Mouse (Mus musculus): ENCODE data around the gene Ttc7b. TPM values are rescaled to one million over a fixed set of nuclear protein-coding genes. Genes with fewer than 3 reads are reported as not detected.

The Ttc7b gene
- total and polyA plus RNA-seq, 3 experiments: 11.7 to 23.7 TPM; not detected in 1

DNA sequence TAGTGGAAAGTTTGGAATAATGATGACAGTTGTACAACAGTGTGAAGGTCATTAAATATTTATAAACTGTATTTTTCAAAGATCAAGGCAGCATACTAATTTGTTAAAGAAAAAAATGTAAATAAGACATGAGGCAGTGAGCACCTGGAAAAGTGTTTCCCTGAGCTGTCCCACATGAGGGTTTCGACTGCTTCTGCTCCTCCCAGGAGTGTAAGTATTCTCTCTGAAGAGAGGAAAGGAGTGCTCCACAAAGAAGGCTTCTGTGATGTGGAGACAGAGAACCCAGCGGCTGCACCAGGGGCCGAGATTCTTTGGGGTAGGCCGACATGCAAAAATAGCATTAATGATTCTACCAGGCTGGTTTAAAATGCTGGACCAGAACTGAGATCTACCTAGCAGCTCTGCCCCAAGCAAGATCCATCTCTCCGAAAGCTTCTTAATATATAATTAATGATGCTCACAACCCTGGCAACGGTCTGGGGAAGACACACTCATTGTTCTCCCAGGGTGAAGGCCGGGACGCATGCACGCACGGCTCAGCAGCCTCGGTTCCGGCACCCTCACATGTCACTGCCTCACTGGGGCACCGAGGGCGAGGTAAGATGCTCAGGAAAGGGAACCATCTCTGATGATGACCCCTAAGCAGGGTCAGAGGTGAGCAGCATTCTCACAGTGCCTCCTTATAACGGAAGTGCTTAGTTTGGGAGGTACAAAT lies 123.0 kb downstream of the Ttc7b start:
- Histone ChIP-seq H3K4me3 (ENCODE audit: control insufficient read depth in 1 of 2, insufficient read depth in 1 of 2, low read depth in 2 of 2, low read length in 2 of 2) (no peak overlapping the region), H3K79me2 (ENCODE audit: control insufficient read depth, insufficient read depth, low read length, poor library complexity) (no peaks in the 10 kb centered on the region), H3K9me3 (replicated peaks; ENCODE audit: insufficient read depth, low read length) (no peaks in the 10 kb centered on the region), H3K4me1 (ENCODE audit: control insufficient read depth in 1 of 2, insufficient read depth in 2 of 2, low read length in 2 of 2) (no peaks in the 10 kb centered on the region), H3K36me3 (ENCODE audit: control insufficient read depth in 1 of 2, insufficient read depth in 2 of 2, low read length in 2 of 2) (no peaks in the 10 kb centered on the region), H3K27me3 (ENCODE audit: control insufficient read depth in 1 of 2, insufficient read depth in 2 of 2, low read length in 2 of 2) (no peaks in the 10 kb centered on the region), H3K27ac (ENCODE audit: control insufficient read depth, low read depth, low read length) (no peak overlapping the region), H3K9ac (ENCODE audit: control insufficient read depth, low read depth, low read length, poor library complexity, severe bottlenecking) (no peak overlapping the region)
- TF ChIP-seq ELF1 (IDR thresholded peaks at IDR 0.05; ENCODE audit: low read depth, low read length): no peak
- TF ChIP-seq ETS1 (IDR thresholded peaks at IDR 0.05; ENCODE audit: low read depth, low read length): no peak
- no peak for TF ChIP-seq JUND (IDR thresholded peaks at IDR 0.05; ENCODE audit: low read depth, low read length)
- no peak for TF ChIP-seq SIN3A (IDR thresholded peaks at IDR 0.05; ENCODE audit: low read length)
- TF ChIP-seq TCF12 (IDR thresholded peaks at IDR 0.05; ENCODE audit: low read depth, low read length): no peak
- no peak for TF ChIP-seq POLR2AphosphoS2 (IDR thresholded peaks at IDR 0.05; ENCODE audit: low read length)
- TF ChIP-seq MEF2A (IDR thresholded peaks at IDR 0.05; ENCODE audit: extremely low read depth, insufficient replicate concordance, low read depth, low read length, poor library complexity, severe bottlenecking): no peak
- no peak for TF ChIP-seq NRF1 (IDR thresholded peaks at IDR 0.05; ENCODE audit: insufficient read depth, low read depth, low read length, poor library complexity, severe bottlenecking)
- TF ChIP-seq TAL1 (IDR thresholded peaks at IDR 0.05; ENCODE audit: low read length): no peak
- TF ChIP-seq MYC (IDR thresholded peaks at IDR 0.05; ENCODE audit: low read depth, low read length): no peak
- TF ChIP-seq RCOR1 (IDR thresholded peaks at IDR 0.05; ENCODE audit: low read depth, low read length): no peak
- no peak for TF ChIP-seq ZMIZ1 (IDR thresholded peaks at IDR 0.05; ENCODE audit: low read depth, low read length)
- TF ChIP-seq NELFE (IDR thresholded peaks at IDR 0.05; ENCODE audit: low read depth, low read length): no peak
- no peak for TF ChIP-seq GABPA (IDR thresholded peaks at IDR 0.05; ENCODE audit: low read depth, low read length)
- no peak for TF ChIP-seq MAX (IDR thresholded peaks at IDR 0.05; ENCODE audit: low read length)
- TF ChIP-seq ZNF384 (IDR thresholded peaks at IDR 0.05; ENCODE audit: low read depth, low read length): no peak
- TF ChIP-seq POLR2A (IDR thresholded peaks at IDR 0.05; ENCODE audit: control insufficient read depth in 1 of 2, insufficient read depth in 1 of 2, low read depth in 1 of 2, low read length in 2 of 2, poor library complexity in 1 of 2): no peak
- no peak for TF ChIP-seq GATA1 (IDR thresholded peaks at IDR 0.05; ENCODE audit: low read depth, low read length)
- no peak for TF ChIP-seq USF2 (IDR thresholded peaks at IDR 0.05; ENCODE audit: borderline replicate concordance in 1 of 2, insufficient read depth in 1 of 2, low read depth in 1 of 2, low read length in 2 of 2)
- no peak for TF ChIP-seq MXI1 (IDR thresholded peaks at IDR 0.05; ENCODE audit: low read depth, low read length)
- no peak for DNase-seq (ENCODE audit: low read depth, low spot score)

DNA sequence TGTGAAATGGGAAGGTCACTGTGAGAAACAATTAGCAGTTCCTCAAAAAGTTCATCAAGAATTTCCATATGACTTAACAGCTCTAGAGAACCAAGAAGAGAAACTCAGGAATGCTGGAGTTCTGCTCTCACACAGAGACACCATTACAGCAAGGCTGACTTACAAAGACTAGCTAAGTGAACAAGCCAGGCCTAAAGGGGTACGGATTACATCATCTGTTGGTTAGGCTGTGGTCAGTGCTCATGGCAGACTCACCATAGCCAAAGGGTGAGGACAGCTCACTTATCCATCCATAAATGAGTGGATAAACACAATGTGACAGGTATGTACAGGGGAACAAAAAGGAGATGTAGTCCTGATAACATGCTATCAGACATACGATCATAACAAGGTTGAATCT lies 123.8 kb downstream of the Ttc7b start:
- Histone ChIP-seq H3K27me3 (ENCODE audit: control insufficient read depth in 1 of 2, insufficient read depth in 2 of 2, low read length in 2 of 2) (no peaks in the 10 kb centered on the region), H3K9ac (ENCODE audit: control insufficient read depth, low read depth, low read length, poor library complexity, severe bottlenecking) (no peak overlapping the region), H3K79me2 (ENCODE audit: control insufficient read depth, insufficient read depth, low read length, poor library complexity) (no peaks in the 10 kb centered on the region), H3K27ac (ENCODE audit: control insufficient read depth, low read depth, low read length) (no peak overlapping the region), H3K4me1 (ENCODE audit: control insufficient read depth in 1 of 2, insufficient read depth in 2 of 2, low read length in 2 of 2) (no peaks in the 10 kb centered on the region), H3K9me3 (replicated peaks; ENCODE audit: insufficient read depth, low read length) (no peaks in the 10 kb centered on the region), H3K4me3 (ENCODE audit: control insufficient read depth in 1 of 2, insufficient read depth in 1 of 2, low read depth in 2 of 2, low read length in 2 of 2) (no peak overlapping the region), H3K36me3 (ENCODE audit: control insufficient read depth in 1 of 2, insufficient read depth in 2 of 2, low read length in 2 of 2) (no peaks in the 10 kb centered on the region)
- no peak for DNase-seq (ENCODE audit: low read depth, low spot score)
- TF ChIP-seq SMC3 (IDR thresholded peaks at IDR 0.05; ENCODE audit: low read depth, low read length) (no peak), CHD1 (IDR thresholded peaks at IDR 0.05; ENCODE audit: low read depth, low read length) (no peak), ZKSCAN1 (IDR thresholded peaks at IDR 0.05; ENCODE audit: low read depth, low read length) (no peak), RAD21 (IDR thresholded peaks at IDR 0.05; ENCODE audit: low read depth, low read length) (no peak), USF2 (IDR thresholded peaks at IDR 0.05; ENCODE audit: borderline replicate concordance in 1 of 2, insufficient read depth in 1 of 2, low read depth in 1 of 2, low read length in 2 of 2) (no peak), E2F4 (IDR thresholded peaks at IDR 0.05; ENCODE audit: borderline replicate concordance, low read depth, low read length) (no peak), TBP (IDR thresholded peaks at IDR 0.05; ENCODE audit: low read depth, low read length) (no peak), CHD2 (IDR thresholded peaks at IDR 0.05; ENCODE audit: low read length) (no peak), KAT2A (conservative IDR thresholded peaks at IDR 0.05; ENCODE audit: low read depth, low read length) (no peak), POLR2AphosphoS5 (IDR thresholded peaks at IDR 0.05; ENCODE audit: borderline replicate concordance, low read depth, low read length) (no peak)
